Mouse (Mus musculus) CH12.LX (cell line): ENCODE results near the gene Agmo. TPM values are rescaled to one million over a fixed set of nuclear protein-coding genes. Genes with fewer than 3 reads are reported as not detected.

Experiments used
- DNase-seq: peaks from one replicate; pipeline ENCODE4 v3.0.0-alpha.2; 2013; ENCODE audit errors: extremely low read depth
- H3K27ac ChIP-seq: 2 replicates; pipeline ENCODE4 v1.5.1; 2012; ENCODE audit warnings: low read depth, mild to moderate bottlenecking, control low read depth, moderate library complexity; ENCODE audit not compliant: insufficient read depth
- H3K27me3 ChIP-seq: replicated peaks from 2 replicates; pipeline ENCODE3; 2012; ENCODE audit warnings: inconsistent platforms
- H3K36me3 ChIP-seq, 2 experiments: replicated peaks in 1 of 2; 2 replicates each; pipeline versions ENCODE3 to v1.6.1; 2012; ENCODE audit warnings: inconsistent platforms in 1 of 2, low read length in 1 of 2, mild to moderate bottlenecking in 1 of 2, mixed read lengths in 1 of 2, moderate library complexity in 1 of 2; ENCODE audit not compliant: control insufficient read depth in 1 of 2, insufficient read depth in 1 of 2
- H3K4me1 ChIP-seq, 2 experiments: 2 replicates each; pipeline ENCODE4 v1.6.1; 2012; ENCODE audit warnings: inconsistent platforms in 1 of 2, moderate library complexity in 1 of 2; ENCODE audit not compliant: insufficient read depth in 2 of 2, control insufficient read depth in 1 of 2
- H3K4me2 ChIP-seq: 2 replicates; pipeline ENCODE4 v1.6.1; 2012; ENCODE audit warnings: low read depth, mild to moderate bottlenecking, control low read depth; ENCODE audit not compliant: poor library complexity, insufficient read depth, severe bottlenecking
- H3K4me3 ChIP-seq, 3 experiments: fragments of 150-350 bp in 1 of 3; sonication (generic) in 1 of 3; replicated peaks in 1 of 3; 2 replicates each; pipeline versions ENCODE3 to v1.5.1; 2011 to 2012; ENCODE audit warnings: low read depth in 2 of 3, low read length in 2 of 3, mild to moderate bottlenecking in 2 of 3, moderate library complexity in 2 of 3, control low read depth in 1 of 3, improper control_type of control experiment in 1 of 3, inconsistent platforms in 1 of 3, mixed read lengths in 1 of 3; ENCODE audit not compliant: poor library complexity in 1 of 3
- H3K79me2 ChIP-seq: replicated peaks from 2 replicates; pipeline ENCODE4 v1.6.1; 2012; ENCODE audit warnings: mild to moderate bottlenecking, moderate library complexity; ENCODE audit not compliant: control insufficient read depth, poor library complexity, insufficient read depth, severe bottlenecking; ENCODE audit errors: extremely low read depth
- H3K9ac ChIP-seq: 2 replicates; pipeline ENCODE4 v1.6.1; 2012; ENCODE audit warnings: low read depth, mild to moderate bottlenecking, control low read depth, moderate library complexity; ENCODE audit not compliant: insufficient read depth
- H3K9me3 ChIP-seq: replicated peaks from 2 replicates; pipeline ENCODE3; 2012; ENCODE audit warnings: low read length, inconsistent platforms, mixed read lengths
- BHLHE40 ChIP-seq: IDR thresholded peaks from 2 replicates; pipeline ENCODE4 v1.6.1; 2011; ENCODE audit warnings: mild to moderate bottlenecking, low read depth, low read length, improper control_type of control experiment
- CHD1 ChIP-seq: IDR thresholded peaks from 2 replicates; pipeline ENCODE4 v1.6.1; 2012; ENCODE audit warnings: low read depth, low read length, improper control_type of control experiment, inconsistent platforms
- CTCF ChIP-seq, 2 experiments: IDR thresholded peaks in 1 of 2; conservative IDR thresholded peaks in 1 of 2; 2 replicates each; pipeline ENCODE4 v1.5.1; 2011 to 2012; ENCODE audit warnings: low read depth in 2 of 2, low read length in 2 of 2, improper control_type of control experiment in 1 of 2, inconsistent platforms in 1 of 2, mild to moderate bottlenecking in 1 of 2, moderate library complexity in 1 of 2
- E2F4 ChIP-seq: IDR thresholded peaks from 2 replicates; pipeline ENCODE4 v1.6.1; 2011; ENCODE audit warnings: low read depth, low read length, improper control_type of control experiment; ENCODE audit not compliant: insufficient replicate concordance
- ELF1 ChIP-seq: IDR thresholded peaks from 2 replicates; pipeline ENCODE4 v1.6.1; 2014; ENCODE audit warnings: low read depth, mild to moderate bottlenecking, inconsistent platforms, low read length, improper control_type of control experiment
- GABPA ChIP-seq: IDR thresholded peaks from 2 replicates; pipeline ENCODE4 v1.6.1; 2012; ENCODE audit warnings: low read depth, low read length, improper control_type of control experiment, inconsistent platforms; ENCODE audit not compliant: insufficient replicate concordance
- HCFC1 ChIP-seq: IDR thresholded peaks from 2 replicates; pipeline ENCODE4 v1.6.1; 2012; ENCODE audit warnings: low read depth, mild to moderate bottlenecking, inconsistent platforms, low read length, improper control_type of control experiment
- JUN ChIP-seq: IDR thresholded peaks from 2 replicates; pipeline ENCODE4 v1.6.1; 2011; ENCODE audit warnings: low read depth, mild to moderate bottlenecking, low read length, improper control_type of control experiment, moderate library complexity; ENCODE audit not compliant: insufficient read depth
- MAX ChIP-seq: IDR thresholded peaks from 2 replicates; pipeline ENCODE4 v1.6.1; 2011; ENCODE audit warnings: low read length, improper control_type of control experiment
- MAZ ChIP-seq: IDR thresholded peaks from 2 replicates; pipeline ENCODE4 v1.6.1; 2012; ENCODE audit warnings: low read depth, mild to moderate bottlenecking, inconsistent platforms, low read length, improper control_type of control experiment, moderate library complexity
- MEF2A ChIP-seq: IDR thresholded peaks from 2 replicates; pipeline ENCODE4 v1.6.1; 2014; ENCODE audit warnings: low read depth, mild to moderate bottlenecking, inconsistent platforms, low read length, improper control_type of control experiment, borderline replicate concordance
- MYC ChIP-seq: IDR thresholded peaks from 2 replicates; pipeline ENCODE4 v1.6.1; 2011; ENCODE audit warnings: low read depth, mild to moderate bottlenecking, improper control_type of control experiment, low read length
- NELFE ChIP-seq: IDR thresholded peaks from 2 replicates; pipeline ENCODE4 v1.6.1; 2011; ENCODE audit warnings: low read depth, low read length, improper control_type of control experiment
- PAX5 ChIP-seq: IDR thresholded peaks from 2 replicates; pipeline ENCODE4 v1.6.1; 2012; ENCODE audit warnings: low read length, inconsistent platforms, mixed read lengths
- POLR2AphosphoS2 ChIP-seq: IDR thresholded peaks from 2 replicates; pipeline ENCODE4 v1.6.1; 2011; ENCODE audit warnings: low read depth, low read length, improper control_type of control experiment
- RAD21 ChIP-seq: IDR thresholded peaks from 2 replicates; pipeline ENCODE4 v1.6.1; 2011; ENCODE audit warnings: low read depth, mild to moderate bottlenecking, low read length, improper control_type of control experiment, moderate library complexity
- SMC3 ChIP-seq: IDR thresholded peaks from 2 replicates; pipeline ENCODE4 v1.6.1; 2011; ENCODE audit warnings: low read depth, low read length, improper control_type of control experiment
- TBP ChIP-seq: conservative IDR thresholded peaks from 2 replicates; pipeline ENCODE4 v1.6.1; 2011; ENCODE audit warnings: low read depth, low read length, improper control_type of control experiment
- UBTF ChIP-seq: IDR thresholded peaks from 2 replicates; pipeline ENCODE4 v1.6.1; 2012; ENCODE audit warnings: low read depth, mild to moderate bottlenecking, inconsistent platforms, low read length, improper control_type of control experiment, moderate library complexity
- USF2 ChIP-seq: conservative IDR thresholded peaks from 2 replicates; pipeline ENCODE4 v1.6.1; 2011; ENCODE audit warnings: low read depth, low read length, improper control_type of control experiment
- ZKSCAN1 ChIP-seq: IDR thresholded peaks from 2 replicates; pipeline ENCODE4 v1.6.1; 2012; ENCODE audit warnings: low read depth, inconsistent platforms, low read length, improper control_type of control experiment, borderline replicate concordance
- ZMIZ1 ChIP-seq: IDR thresholded peaks from 2 replicates; pipeline ENCODE4 v1.6.1; 2012; ENCODE audit warnings: low read depth, mild to moderate bottlenecking, inconsistent platforms, low read length, improper control_type of control experiment
- ZNF384 ChIP-seq: IDR thresholded peaks from 2 replicates; pipeline ENCODE4 v1.6.1; 2012; ENCODE audit warnings: low read depth, low read length, improper control_type of control experiment, inconsistent platforms
- dilution Hi-C: fragments of 300-500 bp; cut with MboI; formaldehyde crosslinking; loops from 2 replicates; pipeline ENCODE4 v1.14.3; 2020; ENCODE audit warnings: low sequenced_read_pairs; ENCODE audit not compliant: extremely low pct_unique_long_range_greater_than_20kb, extremely low pct_ligation_motif_present
- in situ Hi-C: fragments of 300-500 bp; cut with MboI; formaldehyde crosslinking; loops from 3 replicates; pipeline ENCODE4 v1.14.3; 2019; ENCODE audit warnings: low sequenced_read_pairs, low pct_ligation_motif_present, low pct_unique_long_range_greater_than_20kb, mixed read lengths
- polyA plus RNA-seq: library from polyadenylated mRNA; unstranded; fragments of >175 nt; gene quantifications from 2 replicates; pipeline ENCODE4 v1.2.1, GENCODE M21; 2012; ENCODE audit warnings: low read depth; ENCODE audit not compliant: insufficient read length
- total RNA-seq, 2 experiments: library from RNA; depleted of rRNA; stranded (reverse); fragments of 300-350 nt in 1 of 2; fragments of >200 nt in 1 of 2; gene quantifications; 2 replicates each; pipeline ENCODE4 v1.2.3; 2012 to 2014

Agmo gene
- total and polyA plus RNA-seq, 3 experiments, result 0.21 to 0.89 (median 0.61) TPM

DNA sequence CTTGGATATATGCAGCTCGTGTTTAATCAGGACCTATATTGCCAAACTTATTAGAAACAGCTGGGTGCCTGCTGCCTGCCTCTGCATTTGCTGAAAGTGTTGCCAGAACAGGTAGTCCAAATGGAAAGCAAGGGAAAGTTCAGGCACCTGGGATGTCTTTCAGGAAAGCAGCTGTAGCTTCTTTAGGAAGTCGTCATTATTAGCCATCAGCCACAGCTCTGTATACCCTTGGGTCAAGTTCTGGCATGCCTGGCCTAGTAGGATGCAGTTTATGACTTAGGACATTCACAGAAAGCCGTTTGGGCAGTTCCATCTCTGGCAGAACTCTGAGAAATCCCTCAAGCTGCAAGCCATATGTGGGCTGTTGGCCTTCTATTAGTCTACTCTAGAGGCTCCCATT is 330.5 kb downstream of the Agmo start (continued):
- no peak for TF ChIP-seq TBP
- TF ChIP-seq ELF1, result no peak
- no peak for TF ChIP-seq JUN

DNA sequence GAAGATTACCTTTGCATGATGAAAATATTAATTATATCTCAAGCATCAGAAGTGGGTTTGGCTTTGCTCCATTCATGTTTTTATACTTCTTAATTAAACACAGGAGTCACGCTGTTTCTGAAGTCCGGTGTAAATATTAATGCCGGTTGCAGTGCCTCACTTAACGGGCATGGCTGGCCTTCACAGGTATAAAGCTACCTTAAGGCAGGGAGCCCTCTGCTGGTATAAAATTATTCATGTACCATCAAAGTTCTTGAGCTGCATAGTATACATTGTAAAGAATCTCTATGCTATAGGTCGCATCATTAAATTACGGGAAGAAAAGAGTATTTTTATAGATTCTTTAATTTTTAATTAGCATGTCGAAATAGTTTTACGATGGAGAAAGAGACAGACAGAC is 341.3 kb downstream of the Agmo start:
- Histone ChIP-seq H3K4me1 (no peaks in the 10 kb centered on the region), H3K79me2 (no peaks in the 10 kb centered on the region), H3K9me3 (no peaks in the 10 kb centered on the region), H3K27ac (no peak overlapping the region), H3K27me3 (no peaks in the 10 kb centered on the region), H3K9ac (no peak overlapping the region), H3K4me3 (no peak overlapping the region), H3K36me3 (no peaks in the 10 kb centered on the region)
- in situ Hi-C loops (no loop called here), dilution Hi-C loops (no loop called here)
- no peak for DNase-seq
- TF ChIP-seq BHLHE40 (no peak), RAD21 (no peak), ZMIZ1 (no peak), TBP (no peak), GABPA (no peak), ZKSCAN1 (no peak), MYC (no peak), NELFE (no peak), ZNF384 (no peak), USF2 (no peak), MAZ (no peak)
- TF ChIP-seq, all 38 proteins: peak for 0
- no peak overlapping the region for H3K4me2 ChIP-seq

DNA sequence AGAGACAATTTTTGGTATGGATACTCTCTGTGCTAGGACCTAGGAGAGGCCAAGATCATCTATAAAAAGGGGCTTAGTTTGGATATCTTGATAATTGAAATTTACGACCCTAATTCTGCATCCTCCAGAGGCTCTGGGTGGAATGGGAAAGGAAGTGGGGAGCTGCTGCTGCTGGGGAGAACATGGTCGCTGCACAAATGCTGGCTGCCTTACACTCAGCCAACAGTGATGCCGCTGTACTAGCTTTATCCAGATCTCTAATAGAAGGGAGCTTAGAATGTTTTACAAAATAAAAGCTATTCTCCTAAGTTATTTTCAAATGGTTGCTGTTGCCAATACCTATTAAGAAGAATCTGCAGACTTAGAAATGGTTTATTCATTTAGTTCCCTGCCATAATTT is 351.4 kb downstream of the Agmo start:
- Histone ChIP-seq H3K79me2 (no peaks in the 10 kb centered on the region), H3K36me3 (no peaks in the 10 kb centered on the region), H3K27me3 (no peaks in the 10 kb centered on the region), H3K4me1 (no peaks in the 10 kb centered on the region), H3K9me3 (no peaks in the 10 kb centered on the region), H3K9ac (no peak overlapping the region), H3K4me2 (no peak overlapping the region), H3K27ac (no peak overlapping the region), H3K4me3 (no peak overlapping the region)
- in situ Hi-C loops (no loop called here), dilution Hi-C loops (no loop called here)
- no peak for TF ChIP-seq HCFC1
- TF ChIP-seq MAZ, result no peak
- no peak for TF ChIP-seq CTCF (conservative IDR thresholded peaks at IDR 0.05 in 1 of 2, IDR thresholded peaks at IDR 0.05 in 1 of 2; ENCODE audit: low read depth in 2 of 2, low read length in 2 of 2)
- TF ChIP-seq UBTF, result no peak
- no peak for TF ChIP-seq JUN
- no peak for TF ChIP-seq ELF1
- no peak for TF ChIP-seq CHD1
- TF ChIP-seq RAD21, result no peak
- no peak for TF ChIP-seq ZMIZ1
- no peak for TF ChIP-seq MAX
- no peak for TF ChIP-seq MEF2A
- no peak for TF ChIP-seq SMC3
- TF ChIP-seq ZKSCAN1, result no peak
- no peak for TF ChIP-seq PAX5
- TF ChIP-seq POLR2AphosphoS2, result no peak
- no peak for TF ChIP-seq E2F4
- TF ChIP-seq TBP, result no peak
- no peak for DNase-seq
